Mouse (Mus musculus) urinary bladder, adult 2 months (tissue): ENCODE results near the gene Dennd6b. TPM values are rescaled to one million over a fixed set of nuclear protein-coding genes. Genes with fewer than 3 reads are reported as not detected.

Experiments
- polyA plus RNA-seq: library from polyadenylated mRNA; depleted of rRNA; stranded (reverse); fragments of >200 nt; gene quantifications from 2 replicates; pipeline ENCODE4 v1.2.3, GENCODE M21; 2012; rRNA removed

The Dennd6b gene
- polyA plus RNA-seq, 1 experiment = 23.8 TPM

Other genes starting within 250 kb of the Dennd6b start
- gene Ttll8, start 242.1 kb downstream of the Dennd6b start, polyA plus RNA-seq = not detected in 2 replicates
- 0.01 TPM in 1 of 2 replicates, not detected in the other for gene Mlc1, start 217.5 kb downstream of the Dennd6b start, polyA plus RNA-seq
- gene Mov10l1, start 213.6 kb downstream of the Dennd6b start, polyA plus RNA-seq = 0.03 TPM in 1 of 2 replicates, not detected in the other
- 0.67 and 0.78 TPM in 2 replicates for gene Panx2, start 136.8 kb downstream of the Dennd6b start, polyA plus RNA-seq
- gene Trabd, start 121.4 kb downstream of the Dennd6b start, polyA plus RNA-seq = 33.3 and 36.9 TPM in 2 replicates
- gene Selenoo, start 107.4 kb downstream of the Dennd6b start, polyA plus RNA-seq = 25.0 and 27.2 TPM in 2 replicates
- gene Tubgcp6, start 73.4 kb downstream of the Dennd6b start, polyA plus RNA-seq = 15.3 and 15.4 TPM in 2 replicates
- 27.2 and 36.4 TPM in 2 replicates for gene Hdac10, start 67.8 kb downstream of the Dennd6b start, polyA plus RNA-seq
- gene Mapk12, start 55.8 kb downstream of the Dennd6b start, polyA plus RNA-seq = 44.5 and 49.8 TPM in 2 replicates
- 6.6 and 7.5 TPM in 2 replicates for gene Mapk11, start 46.9 kb downstream of the Dennd6b start, polyA plus RNA-seq
- 171 and 187 TPM in 2 replicates for gene Plxnb2, start 15.7 kb downstream of the Dennd6b start, polyA plus RNA-seq
- gene Ppp6r2, start 15.1 kb upstream of the Dennd6b start, polyA plus RNA-seq = 29.1 and 41.4 TPM in 2 replicates
- gene Sbf1, start 118.8 kb upstream of the Dennd6b start, polyA plus RNA-seq = 85.7 and 112 TPM in 2 replicates
- gene Adm2, start 126.2 kb upstream of the Dennd6b start, polyA plus RNA-seq = not detected in 2 replicates
- not detected in 2 replicates for gene Miox, start 137.9 kb upstream of the Dennd6b start, polyA plus RNA-seq
- 15.8 and 26.7 TPM in 2 replicates for gene Lmf2, start 159.2 kb upstream of the Dennd6b start, polyA plus RNA-seq
- 95.7 and 112 TPM in 2 replicates for gene Ncaph2, start 159.2 kb upstream of the Dennd6b start, polyA plus RNA-seq
- 18.8 and 23.2 TPM in 2 replicates for gene Sco2, start 177.3 kb upstream of the Dennd6b start, polyA plus RNA-seq
- gene Tymp, start 180.5 kb upstream of the Dennd6b start, polyA plus RNA-seq = 1.7 and 1.8 TPM in 2 replicates
- gene Odf3b, start 182.8 kb upstream of the Dennd6b start, polyA plus RNA-seq = 2.7 and 3.0 TPM in 2 replicates
- gene Klhdc7b, start 188.4 kb upstream of the Dennd6b start, polyA plus RNA-seq = not detected in 2 replicates
- gene Syce3, start 214.0 kb upstream of the Dennd6b start, polyA plus RNA-seq = not detected in 2 replicates
- 2.3 and 2.7 TPM in 2 replicates for gene Cpt1b, start 229.4 kb upstream of the Dennd6b start, polyA plus RNA-seq
- gene C730034F03Rik, start 233.1 kb upstream of the Dennd6b start, polyA plus RNA-seq = 2.0 and 3.7 TPM in 2 replicates
- gene Gm44502, start 233.2 kb upstream of the Dennd6b start, polyA plus RNA-seq = 0.06 TPM in 2 replicates
- gene Chkb, start 233.4 kb upstream of the Dennd6b start, polyA plus RNA-seq = 73.2 and 85.8 TPM in 2 replicates